Mouse (Mus musculus): Measurements from ENCODE around the gene Ndufaf8.

DNA sequence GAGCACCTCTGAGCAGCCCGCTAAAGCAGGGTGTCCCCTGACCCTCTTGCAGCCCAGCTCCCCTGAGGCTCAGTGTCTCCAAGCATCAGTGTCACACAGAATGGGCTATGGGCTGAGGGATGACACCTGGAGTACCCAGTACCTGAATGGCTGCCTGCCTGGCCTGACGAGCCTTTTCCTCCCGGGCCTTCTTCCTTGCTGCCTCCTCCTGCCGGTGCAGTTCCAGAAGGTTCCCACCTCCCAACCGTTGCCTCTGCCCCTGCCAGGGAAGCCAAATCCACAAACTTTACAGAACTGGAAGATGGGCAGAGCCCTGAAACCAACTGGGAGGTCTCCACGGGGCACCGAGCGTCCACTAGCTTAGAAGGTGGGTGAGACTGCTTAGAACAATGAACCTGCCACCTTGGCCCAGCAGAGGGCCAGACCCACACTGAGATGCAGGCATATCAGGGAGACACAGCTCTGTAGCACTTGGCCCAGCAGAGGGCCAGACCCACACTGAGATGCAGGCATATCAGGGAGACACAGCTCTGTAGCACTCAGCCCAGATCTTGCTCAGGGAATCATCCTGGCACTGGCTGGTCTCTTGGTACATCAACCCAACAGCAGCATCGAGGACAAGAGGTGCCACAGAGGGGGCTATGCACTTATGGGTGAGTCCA, 25.6 kb upstream of the Ndufaf8 start:
- no peak for TF ChIP-seq CTCF (IDR thresholded peaks at IDR 0.05; ENCODE audit: low read depth, low read length)
- TF ChIP-seq POLR2A (IDR thresholded peaks at IDR 0.05; ENCODE audit: borderline replicate concordance, low read depth, low read length), result no peak
